Mouse (Mus musculus) spleen, adult 2 months (tissue): Measurements from ENCODE around the gene Clstn2.

ENCODE experiments used
- CTCF ChIP-seq: fragments of 200-500 bp; IDR thresholded peaks from 2 replicates; pipeline ENCODE4 v1.5.1; 2011; ENCODE audit warnings: mild to moderate bottlenecking, inconsistent platforms; ENCODE audit not compliant: insufficient read depth, insufficient read length, insufficient replicate concordance; ENCODE audit errors: extremely low read depth
- POLR2A ChIP-seq: fragments of 200-500 bp; IDR thresholded peaks from 2 replicates; pipeline ENCODE4 v1.6.1; 2011; ENCODE audit warnings: low read depth, low read length, inconsistent platforms

DNA sequence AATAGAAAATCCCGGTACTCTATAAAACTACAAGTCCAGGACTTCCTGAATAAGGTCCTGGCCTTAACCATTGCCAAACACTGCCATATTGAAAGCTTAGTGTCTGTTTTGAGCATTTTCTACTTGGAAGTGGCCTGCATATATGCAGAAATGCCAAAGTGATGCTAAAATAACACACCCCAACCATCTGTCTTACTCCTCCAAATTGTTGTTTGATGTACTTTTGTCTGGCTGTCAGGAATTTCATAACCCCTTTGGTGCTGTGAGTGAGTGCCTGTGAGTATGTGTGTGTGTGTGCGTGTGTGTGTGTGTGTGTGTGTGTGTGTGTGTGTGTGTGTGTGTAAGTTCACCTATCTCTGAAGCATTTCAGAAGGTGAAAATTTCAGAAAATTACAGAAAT is 13.1 kb downstream of the Clstn2 start:
- no peak for TF ChIP-seq CTCF
- no peak for TF ChIP-seq POLR2A
